Mouse (Mus musculus) spleen, adult 12 weeks (tissue): ENCODE measurements around the gene Tctex1d2.
A peak's percentile ranks its signal among the peaks of the same experiment; 100 is the strongest.
"Not testable (repeated sequence)": the region's sequence is repeated elsewhere in the genome, so short reads cannot be mapped to it uniquely, and the experiment has no call there.

Experiments
- DNase-seq: peaks from one replicate; pipeline ENCODE4 v3.0.0; 2022; ENCODE audit warnings: low spot score

Gene Tctex1d2

GRCm38 (mm10) chr16:32431047-32431591 is 11.6 kb downstream of the Tctex1d2 start:
- no peak for DNase-seq

GRCm38 (mm10) chr16:32431926-32432325 is 12.4 kb downstream of the Tctex1d2 start:
- peak; percentile 15 for DNase-seq

DNA sequence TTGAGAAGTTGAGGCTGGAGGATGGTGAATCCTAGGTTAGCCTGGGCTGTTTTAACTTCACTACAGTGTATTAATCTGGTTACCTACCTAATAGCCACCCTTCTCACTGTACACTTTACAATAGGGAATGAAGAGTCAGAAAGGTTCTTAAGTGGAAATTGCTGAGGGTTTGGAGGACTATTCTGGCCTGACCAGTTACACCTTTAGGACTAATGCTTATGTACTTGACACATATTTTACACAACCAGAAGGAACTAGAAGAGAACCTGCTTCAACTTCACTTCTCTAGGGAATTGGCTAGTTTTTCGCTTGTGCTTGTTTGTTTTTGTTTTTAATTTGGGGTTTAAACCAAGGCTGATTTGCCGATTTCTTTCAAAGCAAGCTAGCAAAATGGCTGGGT is 13.6 kb downstream of the Tctex1d2 start:
- no peak for DNase-seq

GRCm38 (mm10) chr16:32434066-32434465 is 14.6 kb downstream of the Tctex1d2 start:
- DNase-seq, result no peak

- no peak for DNase-seq
Observed at GRCm38 (mm10) chr16:32434691-32435090, 15.2 kb downstream of the Tctex1d2 start.

DNA sequence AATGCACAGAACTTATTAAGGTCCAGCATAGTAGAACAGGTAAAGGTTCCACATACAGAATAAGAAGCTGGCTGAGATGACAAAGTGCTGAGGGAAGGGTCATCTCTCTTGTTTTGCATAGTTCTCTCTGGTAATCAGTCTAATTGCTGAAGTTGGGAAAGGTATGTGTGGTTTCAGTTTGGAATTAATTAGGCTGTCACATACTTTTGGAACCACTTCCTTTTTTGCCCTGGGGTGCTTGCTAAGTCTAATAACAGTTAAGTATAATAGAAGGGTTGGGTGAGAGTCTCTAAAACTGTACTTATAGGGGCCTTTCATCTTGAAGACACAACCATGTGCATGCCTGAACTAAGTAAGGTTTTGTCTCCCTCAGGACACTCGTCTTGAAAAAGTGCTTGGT is 17.2 kb downstream of the Tctex1d2 start:
- no peak for DNase-seq

DNA sequence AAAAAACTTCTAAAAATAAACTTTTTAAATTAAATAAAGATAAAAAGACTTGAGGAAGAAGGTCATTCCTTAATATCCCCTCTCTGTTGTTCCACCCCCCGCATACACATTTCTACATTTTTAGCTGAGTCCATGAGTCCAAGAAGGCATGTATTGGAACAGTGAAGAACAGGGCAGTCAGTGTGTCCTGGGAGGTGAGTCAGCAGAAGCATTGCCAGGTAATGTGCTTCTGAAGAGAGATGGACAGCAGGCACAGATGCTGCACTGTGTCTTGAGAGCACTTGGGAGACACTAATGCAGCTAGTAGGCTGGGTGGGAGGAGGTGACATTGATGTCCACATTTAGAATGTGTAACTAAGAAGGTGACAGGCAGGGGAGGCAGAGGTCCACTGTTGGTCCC is 17.8 kb downstream of the Tctex1d2 start:
- DNase-seq, result no peak

- DNase-seq, result no peak
Observed at GRCm38 (mm10) chr16:32441432-32441831, 21.9 kb downstream of the Tctex1d2 start.

- not testable (repeated sequence) for DNase-seq
Observed at GRCm38 (mm10) chr16:32444615-32445014, 25.1 kb downstream of the Tctex1d2 start.

DNA sequence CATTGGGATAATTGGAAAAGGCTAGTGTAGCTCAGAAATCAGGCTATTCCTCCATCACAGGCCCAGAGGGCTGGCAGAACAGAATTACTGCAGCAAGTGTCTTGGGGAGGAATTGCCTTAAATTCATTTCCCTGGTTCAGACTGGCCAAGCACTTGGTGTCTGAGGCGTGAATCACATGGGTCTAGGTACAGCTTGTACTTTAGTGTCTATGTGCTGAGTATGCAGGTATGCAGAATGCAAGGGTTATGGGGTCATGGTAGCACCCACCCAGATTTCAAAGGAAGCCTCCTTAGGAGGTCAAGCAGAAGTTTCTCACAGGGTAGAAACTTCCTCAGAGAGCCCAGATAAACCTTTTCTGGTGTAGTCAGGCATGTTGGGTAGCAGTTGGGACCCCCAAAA is 26.1 kb downstream of the Tctex1d2 start:
- DNase-seq, result no peak

DNA sequence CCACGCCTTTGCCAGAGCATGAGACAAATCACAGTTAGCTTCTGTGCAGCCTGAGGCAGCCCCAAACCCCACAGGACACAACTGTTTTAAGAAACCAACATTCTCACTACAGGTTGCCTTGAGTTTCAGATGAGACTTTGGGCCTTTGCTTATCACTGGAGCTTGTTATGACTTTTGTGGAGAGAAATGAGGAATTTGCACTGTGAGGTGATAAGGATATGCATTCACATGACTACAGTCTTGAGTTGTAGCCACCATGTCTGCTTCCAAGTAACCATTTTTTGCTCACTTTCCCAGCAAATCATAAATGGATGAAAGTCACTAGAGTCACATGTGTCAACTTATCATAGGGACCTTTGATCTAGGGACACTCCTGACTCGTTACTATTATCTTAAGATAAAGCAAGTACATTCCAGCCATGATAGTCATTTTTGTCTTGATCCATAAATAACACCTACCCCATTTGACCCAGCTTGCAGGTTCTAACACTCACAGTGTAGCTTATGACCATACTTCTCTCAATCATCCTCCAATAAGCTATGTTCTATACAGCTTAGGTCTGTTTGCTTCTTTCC is 27.1 kb downstream of the Tctex1d2 start:
- DNase-seq, result no peak

DNA sequence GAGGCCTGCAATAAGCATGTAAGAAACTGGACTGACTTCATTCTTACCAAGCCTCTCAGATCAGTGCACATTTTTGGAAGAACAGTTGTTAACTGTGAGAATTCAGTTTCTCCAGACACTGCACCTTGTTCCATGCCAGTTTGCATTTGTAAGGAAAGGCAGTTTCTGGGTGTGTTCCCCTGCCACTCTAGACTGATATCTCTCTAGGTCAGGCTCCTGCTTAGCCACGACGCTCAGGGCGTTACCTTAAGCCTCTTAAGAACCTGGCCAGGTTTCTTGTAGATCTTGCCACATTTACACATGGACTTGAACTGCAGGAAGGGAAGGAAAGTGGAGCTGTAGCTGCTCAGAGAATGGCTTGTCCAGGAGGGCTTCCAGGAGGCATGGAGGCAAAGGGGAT is 30.2 kb downstream of the Tctex1d2 start:
- DNase-seq, result peak; percentile 32

DNA sequence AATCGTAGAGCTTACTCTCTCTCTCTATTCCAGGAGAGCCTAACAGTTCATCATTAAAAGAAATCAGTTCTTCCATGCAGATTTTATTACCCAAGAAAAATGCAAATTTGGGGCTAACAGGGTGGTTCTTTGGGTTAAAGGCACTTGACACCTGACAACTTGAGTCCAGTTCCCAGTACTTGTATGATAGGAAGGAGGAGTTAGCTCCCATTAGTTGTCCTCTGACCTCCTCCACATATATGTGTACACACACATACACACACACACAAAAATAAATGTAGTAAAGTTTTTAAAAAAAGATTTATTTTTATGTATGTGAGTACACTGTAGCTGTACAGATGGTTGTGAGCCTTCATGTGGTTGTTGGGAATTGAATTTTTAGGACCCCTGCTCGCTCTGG is 30.6 kb downstream of the Tctex1d2 start:
- DNase-seq, result no peak

GRCm38 (mm10) chr16:32453102-32453501 is 33.6 kb downstream of the Tctex1d2 start:
- DNase-seq, result no peak

- DNase-seq, result no peak
Observed at GRCm38 (mm10) chr16:32454646-32455045, 35.1 kb downstream of the Tctex1d2 start.

DNA sequence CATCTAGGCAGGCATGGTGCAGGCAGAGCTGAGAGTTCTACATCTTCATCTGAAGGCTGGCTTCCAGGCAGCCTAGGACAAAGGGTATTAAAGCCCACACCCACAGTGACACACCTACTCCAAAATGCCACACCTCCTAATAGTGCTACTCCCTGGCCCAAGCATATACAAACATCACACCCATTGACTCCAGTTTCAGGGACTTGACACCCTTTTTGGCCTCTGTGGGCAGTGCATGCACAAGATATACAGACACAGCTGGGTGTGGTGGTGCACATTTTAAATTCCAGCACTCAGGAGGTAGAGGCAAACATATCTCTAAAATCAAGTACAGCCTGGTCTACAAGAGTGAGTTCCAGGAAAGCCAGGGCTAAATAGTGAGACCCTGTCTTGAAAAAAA is 36.6 kb downstream of the Tctex1d2 start:
- no peak for DNase-seq

DNA sequence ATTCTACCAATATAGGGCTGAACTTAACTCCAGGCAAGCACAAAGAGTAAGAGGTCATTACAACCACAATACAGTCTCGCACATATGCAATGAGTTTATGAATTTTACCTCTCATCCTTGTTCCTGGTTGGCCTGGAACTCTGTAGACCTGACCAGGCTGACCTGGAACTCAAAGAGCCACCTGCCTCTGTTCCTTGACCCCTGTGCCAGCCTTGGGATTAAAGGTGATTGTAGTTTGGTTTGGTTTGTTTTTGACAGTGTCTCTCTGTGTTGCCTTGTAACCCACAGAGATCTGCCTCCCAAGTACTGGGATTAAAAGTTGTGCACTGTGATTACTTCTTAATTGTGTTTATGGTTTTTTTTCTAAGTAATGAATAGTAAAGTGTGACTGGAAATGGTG is 37.3 kb downstream of the Tctex1d2 start:
- DNase-seq, result no peak

GRCm38 (mm10) chr16:32457589-32458386 is 38.3 kb downstream of the Tctex1d2 start:
- DNase-seq, result peak; percentile 52

GRCm38 (mm10) chr16:32460518-32460917 is 41.0 kb downstream of the Tctex1d2 start:
- no peak for DNase-seq

- no peak for DNase-seq
Observed at GRCm38 (mm10) chr16:32461713-32462112, 42.2 kb downstream of the Tctex1d2 start.

DNA sequence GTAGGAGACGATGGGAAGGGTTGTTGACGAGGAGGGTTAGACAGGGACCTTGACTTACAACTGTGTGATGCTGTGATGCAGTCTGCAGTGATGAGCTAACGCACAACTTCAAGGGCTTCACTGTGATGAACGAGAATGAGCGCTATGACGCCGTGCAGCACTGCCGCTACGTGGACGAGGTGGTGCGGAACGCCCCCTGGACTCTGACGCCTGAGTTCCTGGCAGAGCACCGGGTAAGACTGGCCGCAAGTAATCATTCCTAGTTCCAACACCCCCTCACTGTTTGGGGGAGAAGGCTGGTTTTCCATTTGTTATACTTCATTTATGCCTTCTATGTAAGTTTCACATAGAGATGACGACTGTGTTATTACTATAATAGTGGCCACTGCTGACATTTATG is 43.4 kb downstream of the Tctex1d2 start:
- DNase-seq, result no peak

DNA sequence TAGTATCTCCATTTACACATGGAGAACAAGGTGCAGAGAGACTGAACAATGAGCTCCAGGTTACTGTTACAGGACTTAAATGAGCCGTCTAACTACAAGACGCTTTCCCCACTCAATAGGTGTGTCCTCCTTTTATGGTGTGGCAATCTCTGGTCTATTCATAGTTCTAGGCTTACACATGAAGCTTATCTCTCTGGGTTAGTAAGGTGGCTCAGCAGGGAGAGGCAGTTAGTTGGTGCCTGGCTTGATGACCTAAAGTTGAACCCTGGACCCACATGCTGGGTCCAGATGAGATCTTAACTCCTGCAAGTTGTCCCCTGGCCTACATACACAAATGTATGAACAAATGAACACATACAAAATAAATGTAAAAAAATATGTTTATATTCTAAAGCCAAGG is 43.9 kb downstream of the Tctex1d2 start:
- DNase-seq, result no peak

DNA sequence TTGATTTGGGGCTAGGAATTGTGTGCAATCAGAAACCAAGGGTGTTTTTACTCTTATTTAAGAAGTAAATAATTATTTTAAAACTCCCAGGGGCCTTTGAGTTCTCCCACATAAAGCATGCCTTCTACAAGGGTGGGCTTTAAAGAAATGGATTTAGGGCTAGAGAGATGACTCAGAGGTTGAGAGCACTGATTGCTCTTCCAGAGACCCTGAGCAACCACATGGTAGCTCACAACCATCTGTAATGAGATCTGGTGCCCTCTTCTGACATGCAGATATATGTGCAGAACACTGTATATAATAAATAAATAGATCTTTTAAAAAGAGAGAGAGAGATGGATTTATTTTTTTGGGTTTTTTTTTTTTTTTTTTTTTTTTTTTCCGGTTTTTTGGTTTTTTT is 45.4 kb downstream of the Tctex1d2 start:
- DNase-seq, result no peak

GRCm38 (mm10) chr16:32468488-32468887 is 49.0 kb downstream of the Tctex1d2 start:
- DNase-seq, result no peak
